Mouse (Mus musculus) frontal cortex, postnatal 14 days (tissue): ENCODE measurements at regions not wholly inside any gene's neighbourhood (a gene's known extent, or its start where the extent isn't known, plus 50 kb on each side); places are given as distances from the start of the nearest gene placed in this dataset.
"Not testable (repeated sequence)": the region's sequence is repeated elsewhere in the genome, so short reads cannot be mapped to it uniquely, and the experiment has no call there.

Experiments
- DNase-seq, 2 experiments: peaks; one replicate each; pipeline ENCODE4 v3.0.0; 2022; ENCODE audit warnings: low spot score in 2 of 2

GRCm38 (mm10) chr16:57923447-57924129, 169.1 kb upstream of the Col8a1 start:
- no peak for DNase-seq

DNA sequence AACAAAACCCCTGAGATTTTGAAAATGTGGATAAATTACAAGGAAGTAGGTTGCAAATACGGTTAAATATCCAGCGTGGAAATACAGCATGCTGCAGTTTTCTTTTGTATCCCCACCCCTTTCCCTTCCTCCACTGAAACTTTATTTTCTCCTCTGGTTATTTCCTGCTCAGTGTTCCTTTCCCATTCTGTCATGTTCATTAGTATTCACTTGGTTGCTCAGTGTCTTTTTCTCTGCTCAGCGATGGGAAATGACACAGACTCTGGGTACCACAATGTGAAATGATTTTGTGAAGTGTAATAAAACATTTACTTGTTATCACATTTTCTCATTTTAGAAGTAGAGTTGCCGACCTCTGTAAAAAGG, 169.6 kb upstream of the Col8a1 start:
- DNase-seq = no peak

- no peak for DNase-seq
These were observed 173.3 kb upstream of the Col8a1 start for GRCm38 (mm10) chr16:57927816-57928215.

GRCm38 (mm10) chr16:57928301-57928700, 173.8 kb upstream of the Col8a1 start:
- DNase-seq = no peak

DNA sequence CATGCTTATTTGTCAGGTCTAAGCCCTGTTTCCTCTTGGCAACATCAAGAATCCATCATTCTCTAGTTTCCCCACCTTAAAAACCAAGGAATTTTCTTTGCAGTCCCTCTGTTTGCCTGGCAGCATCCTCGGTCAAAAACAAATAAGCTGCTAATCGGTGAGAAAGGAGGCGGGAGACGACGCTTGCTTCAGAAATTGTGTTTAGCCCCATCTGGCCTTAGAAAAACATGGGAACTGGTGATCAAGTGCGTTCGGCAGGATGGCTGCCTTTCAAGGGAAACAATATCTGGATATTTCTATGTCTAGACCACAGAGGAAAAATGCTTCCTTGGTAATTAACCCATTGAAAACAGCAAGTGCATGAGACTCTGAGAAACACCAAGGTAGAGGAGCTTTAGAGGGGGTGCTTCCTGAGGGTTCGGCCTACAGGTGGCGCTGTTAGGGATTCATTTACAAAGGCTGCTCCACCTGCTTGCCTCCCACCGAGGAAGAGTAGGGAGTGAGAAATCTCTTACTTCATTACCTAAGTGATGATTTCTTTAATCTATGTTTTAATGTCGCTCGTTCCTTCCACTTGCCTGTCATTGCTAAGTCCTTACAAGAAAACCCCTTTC, 174.7 kb upstream of the Col8a1 start:
- DNase-seq = no peak

DNA sequence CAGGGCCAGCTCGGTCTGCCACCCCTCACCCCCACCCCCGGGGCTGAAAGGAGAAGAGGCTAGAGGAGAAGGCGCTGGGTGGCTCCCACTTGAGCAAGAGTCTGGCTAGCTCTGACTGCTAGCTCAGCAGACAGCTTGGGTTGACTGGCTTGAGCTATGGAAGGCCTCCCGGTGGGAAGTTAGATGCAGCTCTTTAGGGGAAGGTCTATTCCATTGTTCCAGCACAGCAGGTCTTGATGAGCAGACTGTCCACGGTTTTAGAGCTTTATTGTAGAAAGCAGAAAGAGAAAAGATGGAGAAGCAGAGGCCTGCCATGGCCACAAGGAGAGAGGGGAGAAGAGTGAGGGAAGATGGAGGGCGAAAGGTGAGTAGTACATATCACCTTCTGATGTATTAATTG, 190.9 kb upstream of the Col8a1 start:
- DNase-seq = no peak

DNA sequence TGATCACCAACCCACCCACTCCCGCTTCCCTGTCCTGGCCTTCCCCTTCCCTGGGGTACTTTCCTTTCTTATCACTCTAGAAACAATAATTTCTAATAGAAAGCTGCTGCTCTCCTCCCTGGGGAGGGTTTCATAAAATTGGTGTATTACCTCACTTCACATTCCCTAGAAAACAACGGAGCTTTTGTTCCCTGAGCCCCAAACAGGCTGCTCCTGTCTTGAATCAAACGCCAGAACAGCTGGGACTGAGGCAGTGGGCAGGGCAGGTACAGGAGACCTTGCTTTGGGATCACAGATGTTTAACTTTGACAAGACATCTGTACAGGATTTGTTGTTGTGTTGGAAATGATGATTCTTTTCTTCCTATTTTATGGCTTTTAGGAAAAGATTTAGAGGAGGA, 192.8 kb upstream of the Col8a1 start:
- DNase-seq = no peak

DNA sequence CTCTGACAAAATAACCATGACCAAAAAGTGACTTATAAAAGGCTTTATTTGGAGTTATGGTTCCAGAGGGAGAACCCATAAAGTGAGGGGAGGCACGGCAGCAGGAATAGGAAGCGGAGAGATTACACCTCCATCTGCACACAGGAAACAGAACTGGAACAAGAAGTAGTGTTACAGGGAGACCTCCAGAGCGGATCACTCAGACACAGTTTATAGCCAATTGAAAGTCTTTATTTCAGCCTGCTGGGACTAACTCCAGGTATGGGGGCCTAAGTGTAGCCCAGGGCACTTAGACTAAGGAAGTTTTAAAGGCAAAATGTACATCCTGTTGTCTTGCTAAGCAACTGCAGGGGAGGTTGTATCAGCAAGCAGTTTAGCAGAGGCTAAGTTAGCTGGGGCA, 195.1 kb upstream of the Col8a1 start:
- DNase-seq = no peak

DNA sequence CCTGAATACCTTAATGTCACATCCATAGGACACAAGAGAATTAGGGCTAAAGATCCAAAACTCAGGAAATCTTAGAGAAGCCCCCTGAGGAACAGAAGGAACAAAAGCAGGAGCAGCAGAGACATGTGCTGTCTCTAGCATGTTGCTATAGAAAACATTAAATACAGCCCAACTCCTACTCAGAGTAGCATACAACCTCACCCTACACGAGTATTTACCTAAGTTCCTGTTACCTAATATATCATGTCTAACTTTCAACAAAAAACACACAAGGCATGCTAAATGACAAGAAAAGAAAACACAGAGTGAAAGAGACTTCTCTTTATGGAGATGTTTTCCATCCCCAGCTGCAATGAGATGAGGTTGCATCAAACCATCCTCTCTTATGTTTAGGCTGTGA, 216.4 kb upstream of the Col8a1 start:
- DNase-seq = no peak

DNA sequence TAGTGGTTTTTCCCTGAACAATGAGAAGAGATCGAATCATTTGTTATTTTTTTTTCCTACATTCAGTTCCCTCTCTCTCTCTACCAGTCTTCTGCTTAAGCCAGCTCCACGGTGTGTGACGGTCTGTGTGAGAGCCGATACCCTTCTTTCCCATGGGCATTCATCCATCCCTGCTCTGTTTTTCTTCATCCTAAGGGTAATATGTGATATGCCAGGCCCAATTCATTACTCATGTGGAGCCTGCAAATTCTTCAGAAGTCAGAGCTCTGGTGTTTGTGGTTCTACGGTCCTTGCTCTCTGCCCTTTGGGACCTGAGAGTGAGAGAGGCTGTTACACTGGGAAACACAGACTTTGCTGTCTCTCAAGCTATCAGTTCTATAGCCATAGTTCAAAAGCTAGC, 229.6 kb upstream of the Col8a1 start:
- DNase-seq = no peak

DNA sequence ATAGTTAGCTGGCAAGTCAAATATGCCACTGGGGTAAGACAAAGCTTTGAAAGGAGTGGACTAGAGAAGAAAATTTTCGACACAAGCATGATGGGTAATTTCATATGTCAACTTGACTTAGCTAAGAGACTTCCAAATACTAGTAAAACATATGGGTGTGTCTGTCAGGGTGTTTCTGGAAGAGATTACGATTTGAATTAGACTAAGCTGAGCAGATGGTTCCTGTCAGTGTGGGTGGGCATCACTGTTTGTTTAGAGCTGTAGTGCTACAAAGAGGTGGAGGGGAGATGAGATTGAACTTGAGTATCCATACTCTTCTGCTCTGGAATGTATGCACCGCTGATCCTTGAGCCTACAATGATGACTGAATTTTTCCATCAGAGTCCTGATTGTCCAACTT, 251.2 kb upstream of the Col8a1 start:
- DNase-seq = no peak

GRCm38 (mm10) chr16:58013557-58013956, 259.0 kb upstream of the Col8a1 start:
- DNase-seq = no peak

- no peak for DNase-seq
These were observed 273.0 kb upstream of the Col8a1 start for GRCm38 (mm10) chr16:58027525-58027924.

DNA sequence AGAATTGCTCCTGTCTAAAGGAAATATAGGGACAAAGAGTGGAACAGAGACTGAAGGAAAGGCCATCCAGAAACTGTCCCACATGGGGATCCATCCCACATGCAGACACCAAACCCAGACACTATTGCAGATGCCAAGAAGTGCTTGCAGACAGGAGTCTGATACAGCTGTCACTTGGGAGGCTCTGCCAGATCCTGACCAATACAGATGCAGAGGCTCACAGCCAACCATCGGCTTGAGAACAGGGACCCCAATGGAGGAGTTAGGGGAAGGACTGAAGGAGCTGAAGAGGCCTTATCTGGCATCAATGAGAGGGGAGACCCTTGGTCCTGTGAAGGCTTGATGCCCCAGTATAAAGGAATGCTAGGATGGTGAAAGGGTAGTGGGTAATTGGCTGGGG, 274.0 kb upstream of the Col8a1 start:
- DNase-seq = not testable (repeated sequence)

DNA sequence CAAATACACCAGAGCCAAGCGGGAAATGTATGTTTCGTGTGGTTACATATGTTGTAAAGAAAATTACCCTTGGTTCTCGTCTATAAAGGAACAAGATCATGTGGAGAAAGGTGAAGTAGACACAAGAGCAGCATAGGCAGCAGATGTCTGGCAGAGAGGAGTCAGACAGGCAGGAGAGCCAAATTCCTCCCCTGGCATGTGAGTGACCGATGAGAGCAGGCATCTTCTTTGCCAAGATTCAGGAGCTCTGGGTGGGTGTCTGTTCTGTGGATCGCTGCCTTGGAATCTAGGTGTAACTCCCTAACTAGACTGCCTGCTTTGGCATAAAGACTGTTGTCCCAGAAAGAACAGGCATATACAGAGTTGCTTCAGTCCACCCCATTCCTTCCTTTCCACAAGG, 275.1 kb upstream of the Col8a1 start:
- DNase-seq = no peak

DNA sequence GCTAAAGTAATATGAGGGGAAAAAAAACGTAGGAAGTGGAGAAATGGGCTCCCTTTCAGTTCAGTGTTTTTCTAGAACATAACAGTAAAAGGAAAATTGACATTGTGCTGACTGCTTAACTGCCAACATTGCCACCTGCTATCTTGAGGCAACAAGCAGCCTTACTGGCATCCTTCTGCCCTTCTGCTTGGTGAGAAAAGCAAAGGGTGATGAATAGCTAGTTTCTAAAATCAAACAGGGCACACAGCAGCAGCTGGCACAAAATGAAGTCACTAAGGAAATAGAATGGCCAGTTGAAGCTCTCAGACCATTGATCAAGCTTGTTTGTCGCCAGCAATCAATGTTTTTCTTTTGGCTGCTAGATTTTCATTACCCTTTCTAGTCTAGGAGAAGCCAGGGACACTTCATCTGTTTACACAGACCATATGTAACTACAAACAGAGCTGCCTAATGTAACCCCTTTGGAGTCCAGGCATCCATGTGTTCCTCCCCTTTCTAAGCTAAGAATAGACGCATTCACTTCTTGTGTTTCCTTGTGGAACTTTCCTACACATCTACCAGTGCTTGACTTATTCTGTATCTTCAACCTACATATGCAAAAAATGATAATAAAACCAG, 314.2 kb upstream of the Col8a1 start:
- no peak for DNase-seq

DNA sequence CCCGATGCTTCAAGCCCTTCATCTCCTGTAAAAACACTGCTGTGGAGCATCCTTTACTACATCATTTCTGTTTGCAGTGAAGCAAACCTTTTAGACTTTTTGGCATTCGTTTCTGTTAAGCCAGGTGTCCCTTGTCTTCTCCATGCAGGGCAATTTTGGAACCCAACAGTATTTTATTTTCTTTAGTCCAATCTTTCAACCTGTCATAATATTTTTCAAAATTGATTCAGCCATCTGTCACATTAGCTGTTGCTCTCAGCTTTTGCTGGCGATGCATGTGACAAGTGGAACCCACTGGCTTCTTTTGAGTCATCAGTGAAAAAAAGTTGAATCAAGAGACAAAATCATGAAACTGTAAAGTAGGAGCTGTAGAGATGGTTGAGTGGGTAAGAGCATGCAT, 317.9 kb upstream of the Col8a1 start:
- DNase-seq = no peak

DNA sequence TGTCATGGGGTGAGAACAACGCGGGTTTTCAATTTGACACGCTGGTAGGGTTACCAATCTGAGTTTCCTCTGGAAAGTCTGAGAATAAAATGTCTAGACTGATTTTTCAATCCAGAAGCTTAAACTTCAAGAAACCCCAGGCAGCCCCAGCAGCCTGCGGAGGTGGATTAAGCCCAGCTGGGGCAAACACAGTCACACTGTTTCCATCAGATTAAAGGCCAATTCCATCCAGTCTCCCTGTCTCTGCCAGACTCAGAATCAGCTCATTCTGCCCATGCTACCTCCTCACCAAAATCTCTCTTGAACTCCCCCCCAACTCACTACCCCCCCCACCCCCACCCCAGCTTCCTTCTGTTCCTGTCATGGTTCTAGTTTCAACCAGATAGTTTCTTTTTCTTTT, 307.9 kb upstream of the Dcbld2 start:
- no peak for DNase-seq

DNA sequence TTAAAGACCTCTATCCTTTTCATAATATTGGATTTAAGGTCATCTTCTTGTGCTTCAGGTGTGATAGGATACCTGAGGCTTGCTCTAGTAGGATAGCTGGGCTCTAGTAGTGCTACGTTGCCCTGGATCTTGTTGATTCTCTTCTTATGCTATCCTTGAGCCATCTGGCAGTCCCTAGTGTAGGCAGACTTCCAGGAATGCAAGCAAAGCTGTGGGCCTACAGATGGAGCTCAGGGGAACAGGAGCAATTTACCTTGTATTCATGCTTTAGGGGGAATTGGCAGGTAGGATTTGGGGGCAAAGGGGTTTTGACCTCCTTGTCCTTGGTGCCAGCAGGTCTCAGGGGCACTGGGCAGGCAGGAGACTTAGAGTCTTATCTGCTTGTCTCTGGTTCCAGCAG, 297.8 kb upstream of the Dcbld2 start:
- DNase-seq = no peak

DNA sequence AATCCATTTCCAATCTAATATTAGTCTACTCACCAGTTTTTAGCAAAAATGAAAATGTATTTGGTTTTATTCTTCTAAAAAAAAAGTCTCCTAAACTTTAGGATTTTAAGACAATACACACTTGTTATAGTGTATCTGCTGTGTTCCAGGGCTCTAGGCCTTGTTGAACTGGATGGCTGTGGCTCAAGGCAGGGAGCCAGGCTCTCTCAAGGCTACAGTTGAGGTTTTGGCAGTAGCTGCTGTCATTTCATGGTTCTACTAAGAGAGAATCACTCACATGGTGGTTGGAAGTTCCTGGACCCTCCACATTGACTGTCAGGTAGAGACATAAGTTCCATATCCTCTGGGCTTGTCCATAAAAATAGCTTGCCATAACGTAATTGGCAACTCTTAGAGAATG, 282.2 kb upstream of the Dcbld2 start:
- no peak for DNase-seq

- DNase-seq = no peak
These were observed 271.9 kb upstream of the Dcbld2 start for GRCm38 (mm10) chr16:58136144-58136905.

DNA sequence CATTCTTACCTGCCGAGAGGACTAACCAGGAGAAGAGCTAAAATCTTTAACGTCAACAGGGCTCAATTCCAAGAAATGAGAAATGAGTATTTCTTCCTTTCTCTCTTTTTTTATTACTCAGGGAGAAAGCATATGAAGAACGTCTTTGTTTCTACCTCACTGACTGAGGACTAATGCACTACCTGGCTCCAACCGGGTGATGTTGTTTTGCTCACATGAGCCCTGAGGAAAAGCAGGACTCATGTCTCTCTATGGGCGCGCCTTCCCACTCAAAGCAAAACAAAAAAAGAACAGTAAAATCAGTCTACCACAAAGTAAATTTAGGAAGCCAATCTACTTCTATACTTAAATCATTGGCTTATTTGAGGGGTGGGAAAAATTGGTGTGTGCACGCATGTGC, 271.3 kb upstream of the Dcbld2 start:
- no peak for DNase-seq

- no peak for DNase-seq
These were observed 270.4 kb upstream of the Dcbld2 start for GRCm38 (mm10) chr16:58137728-58138279.
